Mouse (Mus musculus): ENCODE data around the gene Pygl. TPM values are rescaled to one million over a fixed set of nuclear protein-coding genes. Genes with fewer than 3 reads are reported as not detected.

The Pygl gene
- polyA plus RNA-seq, 1 experiment = not detected

- WGBS = 87% methylated on average over 15 of the region's 15 CpGs
Observed at GRCm38 (mm10) chr12:70251210-70251884, 20.1 kb upstream of the Pygl start.

GRCm38 (mm10) chr12:70249616-70250157, 18.4 kb upstream of the Pygl start:
- 84% methylated on average over 10 of the region's 10 CpGs for WGBS
- Histone ChIP-seq H3K27ac (ENCODE audit: insufficient read depth, low read depth, low read length) (no peak overlapping the region), H3K4me1 (ENCODE audit: control insufficient read depth, insufficient read depth, low read length) (peaks cover 6% of the 10 kb centered on the region), H3K4me3 (ENCODE audit: insufficient read depth, low read depth, low read length) (no peak overlapping the region)
- TF ChIP-seq CTCF (IDR thresholded peaks at IDR 0.05; ENCODE audit: insufficient read depth, low read depth, low read length) (no peak), POLR2A (IDR thresholded peaks at IDR 0.05; ENCODE audit: insufficient read depth, low read depth, low read length) (no peak)

More at GRCm38 (mm10) chr12:70251210-70251884, 20.1 kb upstream of the Pygl start:
- TF ChIP-seq POLR2A (IDR thresholded peaks at IDR 0.05; ENCODE audit: insufficient read depth, low read depth, low read length) = no peak
- no peak for TF ChIP-seq CTCF (IDR thresholded peaks at IDR 0.05; ENCODE audit: insufficient read depth, low read depth, low read length)
- Histone ChIP-seq H3K4me1 (ENCODE audit: control insufficient read depth, insufficient read depth, low read length) (peaks cover 12% of the 10 kb centered on the region), H3K27ac (ENCODE audit: insufficient read depth, low read depth, low read length) (no peak overlapping the region), H3K4me3 (ENCODE audit: insufficient read depth, low read depth, low read length) (no peak overlapping the region)

DNA sequence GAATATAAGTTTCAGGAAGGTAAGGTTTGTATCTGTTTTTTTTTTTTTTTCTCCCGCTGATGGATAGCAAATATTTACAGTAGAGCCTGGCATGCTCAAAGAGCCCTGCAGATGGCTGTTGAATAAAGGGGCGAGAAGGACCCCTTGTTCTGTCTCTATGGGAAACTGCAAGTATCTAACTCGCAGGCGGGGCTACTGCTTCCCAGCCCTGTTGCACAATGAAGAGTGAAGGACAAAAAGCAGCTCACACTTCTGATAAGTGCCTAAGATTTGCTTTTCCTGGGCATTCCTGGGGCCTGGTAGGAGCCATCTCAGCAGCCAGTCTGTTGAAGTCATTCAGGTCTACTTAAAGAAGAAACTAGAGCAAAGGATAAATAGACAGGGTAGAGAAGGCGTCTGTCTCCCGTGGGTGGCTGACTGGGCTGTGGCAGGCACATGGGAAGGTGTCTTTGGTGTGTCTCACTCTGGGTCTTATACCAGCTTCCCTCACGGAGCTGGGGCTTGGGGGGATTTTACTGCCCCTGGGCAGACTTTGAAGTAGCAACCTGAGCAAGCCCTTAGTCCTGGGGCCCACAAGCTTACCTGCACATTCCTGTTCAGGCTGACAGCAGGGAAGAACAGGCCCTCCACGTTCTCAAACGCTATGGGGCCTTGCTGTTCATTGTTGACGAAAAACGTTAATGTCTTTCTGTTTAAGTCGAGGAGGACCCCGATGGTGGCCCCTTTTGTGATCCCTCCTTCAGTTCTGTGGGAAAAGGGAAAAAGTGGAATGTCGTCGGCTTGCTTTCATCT, 16.6 kb upstream of the Pygl start:
- no peak overlapping the region for H3K27ac ChIP-seq (ENCODE audit: insufficient read depth, low read depth, low read length)
- WGBS = 39% methylated on average over 15 of the region's 15 CpGs
- TF ChIP-seq POLR2A (IDR thresholded peaks at IDR 0.05; ENCODE audit: insufficient read depth, low read depth, low read length) (no peak), CTCF (IDR thresholded peaks at IDR 0.05; ENCODE audit: insufficient read depth, low read depth, low read length) (no peak)
- H3K4me1 ChIP-seq (ENCODE audit: control insufficient read depth, insufficient read depth, low read length) = peaks cover 4% of the 10 kb centered on the region
- H3K4me3 ChIP-seq (ENCODE audit: insufficient read depth, low read depth, low read length) = no peak overlapping the region

- no peak overlapping the region; the same call in 1 of the 2 replicates for H3K27ac ChIP-seq (ENCODE audit: insufficient read depth, low read depth, low read length)
Observed at GRCm38 (mm10) chr12:70242550-70242949, 11.3 kb upstream of the Pygl start.

DNA sequence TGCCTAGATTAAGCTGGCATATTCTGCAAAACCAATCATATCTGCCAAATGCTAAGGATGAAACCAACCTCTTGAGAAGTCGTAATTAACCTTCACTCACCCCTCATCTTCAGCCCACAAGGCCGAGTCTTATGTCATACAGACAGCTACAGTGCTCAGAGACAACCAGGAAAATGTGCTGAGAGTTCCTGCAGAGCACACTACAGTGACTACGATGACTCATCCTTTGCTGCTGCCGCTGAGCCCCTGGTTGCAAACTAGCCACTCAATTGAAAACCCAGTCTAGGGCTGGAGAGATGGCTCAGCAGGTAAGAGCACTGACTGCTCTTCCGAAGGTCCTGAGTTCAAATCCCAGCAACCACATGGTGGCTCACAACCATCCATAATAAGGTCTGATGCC, 8.5 kb upstream of the Pygl start:
- Histone ChIP-seq H3K27ac (ENCODE audit: insufficient read depth, low read depth, low read length) (no peak overlapping the region), H3K4me1 (ENCODE audit: control insufficient read depth, insufficient read depth, low read length) (peaks cover 7% of the 10 kb centered on the region), H3K4me3 (ENCODE audit: insufficient read depth, low read depth, low read length) (no peak overlapping the region)
- TF ChIP-seq CTCF (IDR thresholded peaks at IDR 0.05; ENCODE audit: insufficient read depth, low read depth, low read length) (no peak), POLR2A (IDR thresholded peaks at IDR 0.05; ENCODE audit: insufficient read depth, low read depth, low read length) (no peak)
- WGBS = 40% methylated on average over 5 of the region's 5 CpGs

More at GRCm38 (mm10) chr12:70242550-70242949, 11.3 kb upstream of the Pygl start:
- Histone ChIP-seq H3K4me3 (ENCODE audit: insufficient read depth, low read depth, low read length) (no peak overlapping the region), H3K4me1 (ENCODE audit: control insufficient read depth, insufficient read depth, low read length) (peaks cover 3% of the 10 kb centered on the region)
- 75% methylated on average over 7 of the region's 7 CpGs for WGBS
- TF ChIP-seq POLR2A (IDR thresholded peaks at IDR 0.05; ENCODE audit: insufficient read depth, low read depth, low read length) (no peak), CTCF (IDR thresholded peaks at IDR 0.05; ENCODE audit: insufficient read depth, low read depth, low read length) (no peak)

GRCm38 (mm10) chr12:70238604-70239003, 7.3 kb upstream of the Pygl start:
- TF ChIP-seq CTCF (IDR thresholded peaks at IDR 0.05; ENCODE audit: insufficient read depth, low read depth, low read length) (no peak), POLR2A (IDR thresholded peaks at IDR 0.05; ENCODE audit: insufficient read depth, low read depth, low read length) (no peak)
- 25% methylated on average over 8 of the region's 8 CpGs for WGBS
- H3K4me1 ChIP-seq (ENCODE audit: control insufficient read depth, insufficient read depth, low read length) = peaks cover 7% of the 10 kb centered on the region
- H3K4me3 ChIP-seq (ENCODE audit: insufficient read depth, low read depth, low read length) = no peak overlapping the region
- H3K27ac ChIP-seq (ENCODE audit: insufficient read depth, low read depth, low read length) = no peak overlapping the region

- Histone ChIP-seq H3K4me3 (ENCODE audit: insufficient read depth, low read depth, low read length) (peak overlapping the region; percentile 37; the same call in 1 of the 2 replicates), H3K4me1 (ENCODE audit: control insufficient read depth, insufficient read depth, low read length) (peaks cover 7% of the 10 kb centered on the region), H3K27ac (ENCODE audit: insufficient read depth, low read depth, low read length) (no peak overlapping the region)
- 2% methylated on average over 13 of the region's 13 CpGs for WGBS
- peak; percentile 61; the same call in 1 of the 2 replicates for TF ChIP-seq CTCF (IDR thresholded peaks at IDR 0.05; ENCODE audit: insufficient read depth, low read depth, low read length)
- TF ChIP-seq POLR2A (IDR thresholded peaks at IDR 0.05; ENCODE audit: insufficient read depth, low read depth, low read length) = no peak
Observed at GRCm38 (mm10) chr12:70234938-70235484, 3.7 kb upstream of the Pygl start.

- H3K27ac ChIP-seq (ENCODE audit: insufficient read depth, low read depth, low read length) = no peak overlapping the region
- H3K4me1 ChIP-seq (ENCODE audit: control insufficient read depth, insufficient read depth, low read length) = peaks cover 7% of the 10 kb centered on the region
- H3K4me3 ChIP-seq (ENCODE audit: insufficient read depth, low read depth, low read length) = no peak overlapping the region
- 1% methylated on average over 6 of the region's 6 CpGs for WGBS
- TF ChIP-seq POLR2A (IDR thresholded peaks at IDR 0.05; ENCODE audit: insufficient read depth, low read depth, low read length) (no peak), CTCF (IDR thresholded peaks at IDR 0.05; ENCODE audit: insufficient read depth, low read depth, low read length) (peak; percentile 56; the same call in 1 of the 2 replicates)
Observed at GRCm38 (mm10) chr12:70234411-70234810, 3.1 kb upstream of the Pygl start.

All from olfactory bulb, adult 2 months (tissue).